Mouse (Mus musculus) G1E (cell line): ENCODE results near the gene Pde4c.

ENCODE experiments used
- CTCF ChIP-seq: IDR thresholded peaks from 2 replicates; pipeline ENCODE4 v1.5.1; 2012; ENCODE audit warnings: low read depth, low read length, inconsistent platforms, mixed read lengths
- GATA1 ChIP-seq: IDR thresholded peaks from 2 replicates; pipeline ENCODE4 v1.6.1; 2012; ENCODE audit warnings: borderline replicate concordance, low read length, inconsistent platforms, mixed read lengths
- GATA2 ChIP-seq: IDR thresholded peaks from 2 replicates; pipeline ENCODE4 v1.6.1; 2012; ENCODE audit warnings: low read depth, low read length, inconsistent platforms, borderline replicate concordance
- POLR2AphosphoS5 ChIP-seq: IDR thresholded peaks from 2 replicates; pipeline ENCODE4 v1.6.1; 2012; ENCODE audit warnings: low read depth, low read length, inconsistent platforms; ENCODE audit not compliant: insufficient replicate concordance
- TAL1 ChIP-seq: conservative IDR thresholded peaks from 2 replicates; pipeline ENCODE4 v1.6.1; 2012; ENCODE audit warnings: low read depth, low read length, inconsistent platforms, mixed read lengths

GRCm38 (mm10) chr8:70678679-70679078 is 44.8 kb upstream of the Pde4c start:
- no peak for TF ChIP-seq CTCF
- no peak for TF ChIP-seq GATA1
- no peak for TF ChIP-seq TAL1
- TF ChIP-seq POLR2AphosphoS5 = no peak
- no peak for TF ChIP-seq GATA2
